Mouse (Mus musculus): Measurements from ENCODE around the gene Znhit1. TPM values are rescaled to one million over a fixed set of nuclear protein-coding genes. Genes with fewer than 3 reads are reported as not detected.
A peak's percentile ranks its signal among the peaks of the same experiment; 100 is the strongest.
"Not testable (repeated sequence)": the region's sequence is repeated elsewhere in the genome, so short reads cannot be mapped to it uniquely, and the experiment has no call there.

Gene Znhit1
- total and polyA plus RNA-seq, 3 experiments, result 58.4 to 70.1 (median 65.5) TPM

DNA sequence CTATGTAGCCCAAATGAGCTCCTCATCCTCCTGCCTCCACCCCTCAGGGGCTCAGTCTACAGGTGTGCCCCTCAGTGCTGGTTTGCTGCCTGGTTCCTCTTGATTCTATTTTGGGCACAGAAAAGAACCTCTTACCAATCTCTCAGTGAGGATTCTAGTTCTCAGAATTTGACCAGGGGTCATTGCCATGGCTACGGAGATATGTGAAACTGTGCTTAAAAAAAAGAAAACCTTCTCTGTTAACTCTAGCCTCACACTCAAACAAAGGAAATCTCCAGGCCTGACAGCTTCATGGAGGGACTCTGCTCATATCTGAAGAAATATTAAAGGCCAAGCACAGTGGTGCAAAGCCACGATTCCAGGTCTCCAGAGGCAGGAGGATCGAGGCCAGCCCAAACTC lies 45.0 kb downstream of the Znhit1 start:
- Histone ChIP-seq H3K9ac (ENCODE audit: low read depth, low read length) (no peak overlapping the region), H3K4me3 (no peak overlapping the region), H3K79me2 (replicated peaks; ENCODE audit: control insufficient read depth, insufficient read depth, low read length) (no peaks in the 10 kb centered on the region), H3K27me3 (ENCODE audit: control insufficient read depth, insufficient read depth, low read length) (no peaks in the 10 kb centered on the region), H3K36me3 (ENCODE audit: control insufficient read depth, insufficient read depth, low read length) (no peaks in the 10 kb centered on the region), H3K4me1 (ENCODE audit: control insufficient read depth, insufficient read depth, low read length) (no peaks in the 10 kb centered on the region), H3K27ac (no peak overlapping the region)
- 65% methylated on average over 3 of the region's 3 CpGs for WGBS
- intact Hi-C loops (cut with DNase I), result no loop called here
- TF ChIP-seq CTCF (IDR thresholded peaks at IDR 0.05), result no peak
- TF ChIP-seq EP300 (IDR thresholded peaks at IDR 0.05; ENCODE audit: insufficient read depth, low read depth, low read length), result no peak
- no peak for TF ChIP-seq POLR2A (IDR thresholded peaks at IDR 0.05; ENCODE audit: insufficient read depth, low read depth, low read length)
- DNase-seq, result no peak

GRCm38 (mm10) chr5:136940845-136941560 lies 46.8 kb downstream of the Znhit1 start:
- DNase-seq, result no peak
- intact Hi-C loops (cut with DNase I), result no loop called here
- Histone ChIP-seq H3K79me2 (replicated peaks; ENCODE audit: control insufficient read depth, insufficient read depth, low read length) (no peaks in the 10 kb centered on the region), H3K36me3 (ENCODE audit: control insufficient read depth, insufficient read depth, low read length) (no peaks in the 10 kb centered on the region), H3K4me1 (ENCODE audit: control insufficient read depth, insufficient read depth, low read length) (no peaks in the 10 kb centered on the region), H3K27me3 (ENCODE audit: control insufficient read depth, insufficient read depth, low read length) (no peaks in the 10 kb centered on the region), H3K9ac (ENCODE audit: low read depth, low read length) (no peak overlapping the region), H3K4me3 (no peak overlapping the region), H3K27ac (no peak overlapping the region)
- 81% methylated on average over 12 of the region's 12 CpGs for WGBS
- no peak for TF ChIP-seq EP300 (IDR thresholded peaks at IDR 0.05; ENCODE audit: insufficient read depth, low read depth, low read length)
- TF ChIP-seq CTCF (IDR thresholded peaks at IDR 0.05), result no peak
- no peak for TF ChIP-seq POLR2A (IDR thresholded peaks at IDR 0.05; ENCODE audit: insufficient read depth, low read depth, low read length)

DNA sequence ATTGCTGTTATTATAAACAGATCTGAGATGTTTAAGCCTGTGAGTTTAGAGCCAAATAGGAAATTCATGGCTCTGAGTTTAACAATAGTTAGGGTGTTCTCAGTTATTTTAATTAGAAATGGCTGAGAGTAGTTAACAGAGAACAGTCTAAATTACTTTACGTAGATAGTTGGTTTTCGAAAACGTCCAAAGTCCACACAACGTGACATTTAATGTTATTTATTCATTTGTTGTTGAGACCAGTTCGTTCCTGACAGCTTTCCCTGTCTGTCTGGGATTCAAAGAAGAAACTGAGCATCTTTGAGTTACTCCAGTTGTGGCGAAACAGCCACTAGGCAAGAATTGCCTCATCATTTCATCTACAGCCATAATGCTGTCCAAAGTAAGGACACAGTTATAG lies 47.8 kb downstream of the Znhit1 start:
- DNase-seq; H3K4me3 ChIP-seq; H3K27ac ChIP-seq; intact Hi-C loops (cut with DNase I); H3K4me1 ChIP-seq (ENCODE audit: control insufficient read depth, insufficient read depth, low read length); H3K27me3 ChIP-seq (ENCODE audit: control insufficient read depth, insufficient read depth, low read length); H3K79me2 ChIP-seq (replicated peaks; ENCODE audit: control insufficient read depth, insufficient read depth, low read length); H3K9ac ChIP-seq (ENCODE audit: low read depth, low read length); H3K36me3 ChIP-seq (ENCODE audit: control insufficient read depth, insufficient read depth, low read length): not testable (repeated sequence)
- WGBS, result 79% methylated on average over 6 of the region's 6 CpGs

GRCm38 (mm10) chr5:136939284-136939683 lies 48.5 kb downstream of the Znhit1 start:
- 65% methylated on average over 7 of the region's 7 CpGs for WGBS
- no peak overlapping the region for H3K27ac ChIP-seq
- no peaks in the 10 kb centered on the region for H3K4me1 ChIP-seq (ENCODE audit: control insufficient read depth, insufficient read depth, low read length)
- TF ChIP-seq CTCF (IDR thresholded peaks at IDR 0.05) (peak; percentile 70), POLR2A (IDR thresholded peaks at IDR 0.05; ENCODE audit: insufficient read depth, low read depth, low read length) (no peak), EP300 (IDR thresholded peaks at IDR 0.05; ENCODE audit: insufficient read depth, low read depth, low read length) (no peak)
- peak in 1 of 2 experiments; percentile 32 for DNase-seq
- intact Hi-C loops (cut with DNase I), result no loop called here
- H3K9ac ChIP-seq (ENCODE audit: low read depth, low read length), result no peak overlapping the region
- H3K27me3 ChIP-seq (ENCODE audit: control insufficient read depth, insufficient read depth, low read length), result no peaks in the 10 kb centered on the region
- no peak overlapping the region for H3K4me3 ChIP-seq
- H3K36me3 ChIP-seq (ENCODE audit: control insufficient read depth, insufficient read depth, low read length), result no peaks in the 10 kb centered on the region
- H3K79me2 ChIP-seq (replicated peaks; ENCODE audit: control insufficient read depth, insufficient read depth, low read length), result no peaks in the 10 kb centered on the region

DNA sequence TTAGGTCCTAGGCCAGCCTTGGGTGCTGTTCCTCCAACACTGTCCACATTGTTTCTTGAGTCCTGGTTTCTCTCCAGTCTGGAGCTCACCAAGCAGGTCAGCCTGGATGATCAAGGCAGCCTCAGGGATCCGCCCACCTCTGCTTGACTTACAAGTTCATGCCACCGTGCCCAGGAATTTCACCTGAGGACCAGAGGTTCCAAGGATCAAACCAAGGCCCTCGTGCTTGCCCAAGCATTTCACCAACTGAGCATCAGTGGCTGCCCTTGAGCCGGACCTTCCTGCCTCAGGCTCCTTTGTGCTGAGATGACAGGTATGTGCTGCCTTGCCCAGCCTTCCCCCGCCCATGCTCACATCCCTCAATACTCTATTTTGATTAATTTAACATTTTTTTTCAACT lies 50.2 kb downstream of the Znhit1 start:
- Histone ChIP-seq H3K27me3 (ENCODE audit: control insufficient read depth, insufficient read depth, low read length) (no peaks in the 10 kb centered on the region), H3K79me2 (replicated peaks; ENCODE audit: control insufficient read depth, insufficient read depth, low read length) (no peaks in the 10 kb centered on the region), H3K27ac (no peak overlapping the region), H3K4me3 (no peak overlapping the region), H3K36me3 (ENCODE audit: control insufficient read depth, insufficient read depth, low read length) (no peaks in the 10 kb centered on the region), H3K9ac (ENCODE audit: low read depth, low read length) (no peak overlapping the region), H3K4me1 (ENCODE audit: control insufficient read depth, insufficient read depth, low read length) (no peaks in the 10 kb centered on the region)
- TF ChIP-seq CTCF (IDR thresholded peaks at IDR 0.05) (no peak), POLR2A (IDR thresholded peaks at IDR 0.05; ENCODE audit: insufficient read depth, low read depth, low read length) (no peak), EP300 (IDR thresholded peaks at IDR 0.05; ENCODE audit: insufficient read depth, low read depth, low read length) (no peak)
- intact Hi-C loops (cut with DNase I), result no loop called here
- no peak for DNase-seq
- WGBS, result 90% methylated on average over 5 of the region's 5 CpGs

GRCm38 (mm10) chr5:136936750-136937149 lies 51.1 kb downstream of the Znhit1 start:
- no peak for DNase-seq
- H3K9ac ChIP-seq (ENCODE audit: low read depth, low read length), result no peak overlapping the region
- H3K27me3 ChIP-seq (ENCODE audit: control insufficient read depth, insufficient read depth, low read length), result no peaks in the 10 kb centered on the region
- no peak overlapping the region for H3K27ac ChIP-seq
- H3K36me3 ChIP-seq (ENCODE audit: control insufficient read depth, insufficient read depth, low read length), result no peaks in the 10 kb centered on the region
- H3K4me1 ChIP-seq (ENCODE audit: control insufficient read depth, insufficient read depth, low read length), result no peaks in the 10 kb centered on the region
- H3K79me2 ChIP-seq (replicated peaks; ENCODE audit: control insufficient read depth, insufficient read depth, low read length), result no peaks in the 10 kb centered on the region
- TF ChIP-seq EP300 (IDR thresholded peaks at IDR 0.05; ENCODE audit: insufficient read depth, low read depth, low read length) (no peak), CTCF (IDR thresholded peaks at IDR 0.05) (no peak), POLR2A (IDR thresholded peaks at IDR 0.05; ENCODE audit: insufficient read depth, low read depth, low read length) (no peak)
- 80% methylated on average over 6 of the region's 6 CpGs for WGBS
- intact Hi-C loops (cut with DNase I), result no loop called here
- no peak overlapping the region for H3K4me3 ChIP-seq

Data from heart, adult 2 months (tissue).